Mouse (Mus musculus): ENCODE data around the gene Lama1. TPM values are rescaled to one million over a fixed set of nuclear protein-coding genes. Genes with fewer than 3 reads are reported as not detected.

Gene Lama1
- polyA plus RNA-seq (2015; fragmentation: Nextera tagmentation; extraction: Ambion mirVana), result 2.2 and 2.4 TPM in 2 replicates

DNA sequence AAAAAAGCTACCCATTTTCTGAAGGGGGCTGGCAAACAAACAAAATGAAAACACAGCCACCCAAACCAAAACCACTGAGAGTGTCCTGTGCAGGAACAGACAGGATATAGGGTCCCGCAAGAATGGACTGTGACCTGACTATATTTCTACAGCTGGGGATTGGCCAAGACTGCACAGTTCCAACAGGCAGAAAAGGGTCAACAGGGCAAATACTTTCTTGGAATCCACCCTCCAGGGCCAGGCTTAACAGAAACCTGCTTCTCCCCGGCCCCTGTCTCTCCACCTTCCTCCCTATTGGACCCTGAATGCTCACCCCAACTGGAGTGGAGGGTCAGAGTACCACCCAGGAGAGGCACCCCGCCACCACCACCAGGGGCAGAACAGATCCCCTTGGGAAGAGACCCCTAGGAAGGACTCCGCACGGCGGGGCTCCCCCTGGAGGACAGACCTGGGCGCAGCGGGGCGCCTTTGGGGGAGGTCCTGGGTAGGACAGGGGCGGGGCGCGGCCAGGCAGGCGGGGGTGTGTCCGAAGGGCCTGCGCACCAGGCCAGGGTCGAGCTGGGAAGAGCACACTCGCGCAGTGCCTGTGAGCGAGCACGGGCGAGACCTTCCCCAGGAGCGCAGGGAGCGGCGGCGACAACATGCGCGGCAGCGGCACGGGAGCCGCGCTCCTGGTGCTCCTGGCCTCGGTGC lies at the start of gene Lama1:
TSS of gene Lama1 (plus strand) at position 566 of the 693 bp plus-strand sequence.
- Histone ChIP-seq H3K4me2 (ENCODE audit: low read depth, low read length) (peak within 1 kb of the TSS; percentile 100), H3K27me3 (ENCODE audit: control insufficient read depth, insufficient read depth, low read depth, low read length) (no peaks in the 10 kb centered on the region), H3K27ac (ENCODE audit: low read length) (no peak within 1 kb of the TSS), H3K4me3 (ENCODE audit: low read length) (peak within 1 kb of the TSS; percentile 71), H3K36me3 (ENCODE audit: control insufficient read depth, insufficient read depth, low read length) (no peaks in the 10 kb centered on the region), H3K9ac (ENCODE audit: low read length) (peak within 1 kb of the TSS; percentile 70), H3K4me1 (replicated peaks; ENCODE audit: control insufficient read depth, insufficient read depth, low read length) (peaks cover 14% of the 10 kb centered on the region), H3K9me3 (ENCODE audit: control insufficient read depth, low read length) (no peaks in the 10 kb centered on the region)
- peak; percentile 96 for ATAC-seq (ENCODE audit: low read depth)
- 1% methylated on average over 32 of the region's 32 CpGs for WGBS

DNA sequence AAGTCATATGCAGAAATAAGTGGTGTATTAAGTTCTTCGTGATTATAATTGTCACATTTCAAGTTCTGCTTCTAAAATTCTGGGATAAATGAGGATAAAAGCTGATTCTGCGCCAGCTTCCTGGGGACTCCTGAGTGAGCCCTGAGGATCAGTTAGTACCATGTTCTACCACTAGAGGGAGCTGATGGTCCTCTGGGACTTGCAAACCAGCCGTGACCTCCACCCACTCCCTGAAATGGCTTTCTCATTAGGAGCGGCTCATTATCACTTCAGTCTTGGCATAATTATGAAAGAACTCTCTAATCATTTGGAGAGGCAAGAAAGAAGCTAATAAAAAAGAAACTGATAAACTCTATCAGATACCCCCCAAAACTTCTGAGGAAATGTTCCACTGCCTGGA lies 45.6 kb upstream of the Lama1 start:
- H3K9ac ChIP-seq (ENCODE audit: low read length), result no peak overlapping the region
- H3K36me3 ChIP-seq (ENCODE audit: control insufficient read depth, insufficient read depth, low read length), result no peaks in the 10 kb centered on the region
- no peak overlapping the region for H3K4me3 ChIP-seq (ENCODE audit: low read length)
- WGBS, result 11% methylated on average over 4 of the region's 4 CpGs
- ATAC-seq (ENCODE audit: low read depth), result no peak; the same call in 1 of the 2 replicates
- no peak overlapping the region for H3K27ac ChIP-seq (ENCODE audit: low read length)
- no peaks in the 10 kb centered on the region for H3K27me3 ChIP-seq (ENCODE audit: control insufficient read depth, insufficient read depth, low read depth, low read length)
- no peaks in the 10 kb centered on the region for H3K4me1 ChIP-seq (replicated peaks; ENCODE audit: control insufficient read depth, insufficient read depth, low read length)
- no peak overlapping the region for H3K4me2 ChIP-seq (ENCODE audit: low read depth, low read length)
- no peaks in the 10 kb centered on the region for H3K9me3 ChIP-seq (ENCODE audit: control insufficient read depth, low read length)

DNA sequence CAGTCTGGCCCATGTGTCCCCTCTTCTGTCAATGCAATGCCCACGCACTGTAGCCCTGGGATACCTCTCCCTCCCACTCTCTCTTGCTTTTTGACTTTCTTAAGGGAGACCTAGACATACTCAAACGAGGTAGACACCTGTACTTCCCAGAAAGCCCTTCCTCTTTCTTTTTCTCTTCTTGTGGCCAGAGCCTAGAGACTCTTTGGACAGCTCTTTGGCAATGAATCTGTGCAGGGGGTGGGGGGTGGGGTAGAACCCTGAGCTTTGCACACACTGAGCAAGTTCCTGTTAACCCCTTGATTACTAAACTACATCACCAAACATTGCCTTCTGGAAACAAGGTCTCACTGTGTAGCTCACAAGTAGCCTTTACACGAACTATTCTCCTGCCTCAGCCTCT lies 32.8 kb upstream of the Lama1 start:
- ATAC-seq (ENCODE audit: low read depth), result no peak
- Histone ChIP-seq H3K4me3 (ENCODE audit: low read length) (no peak overlapping the region), H3K4me1 (replicated peaks; ENCODE audit: control insufficient read depth, insufficient read depth, low read length) (no peaks in the 10 kb centered on the region), H3K36me3 (ENCODE audit: control insufficient read depth, insufficient read depth, low read length) (no peaks in the 10 kb centered on the region), H3K27me3 (ENCODE audit: control insufficient read depth, insufficient read depth, low read depth, low read length) (no peaks in the 10 kb centered on the region), H3K9ac (ENCODE audit: low read length) (no peak overlapping the region), H3K4me2 (ENCODE audit: low read depth, low read length) (no peak overlapping the region), H3K9me3 (ENCODE audit: control insufficient read depth, low read length) (0 out of 2 replicates have a peak, but pooled peaks cover 3% of the 10 kb centered on the region), H3K27ac (ENCODE audit: low read length) (no peak overlapping the region)
- 57% methylated on average over 3 of the region's 3 CpGs for WGBS

DNA sequence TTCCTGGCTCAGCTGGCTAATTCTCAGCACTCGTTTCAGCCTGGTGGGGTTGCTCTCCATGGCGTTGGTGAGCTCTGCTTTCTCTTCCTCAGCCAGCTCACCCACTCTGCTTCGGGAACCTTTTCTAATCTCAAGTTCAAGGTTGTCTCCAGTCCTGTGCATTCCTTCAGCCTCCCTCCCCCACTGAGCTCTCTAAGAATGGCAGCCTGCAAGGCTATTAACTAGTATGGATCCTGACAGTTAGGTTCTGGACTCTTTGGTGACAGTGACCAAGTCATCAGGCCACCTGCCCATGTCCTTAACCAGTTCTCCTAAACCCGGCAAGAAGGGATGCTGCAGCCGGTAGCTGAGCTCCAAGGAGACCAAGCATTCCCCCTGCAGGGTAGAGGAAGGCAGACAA lies 30.1 kb upstream of the Lama1 start:
- Histone ChIP-seq H3K9ac (ENCODE audit: low read length) (no peak overlapping the region), H3K4me1 (replicated peaks; ENCODE audit: control insufficient read depth, insufficient read depth, low read length) (no peaks in the 10 kb centered on the region), H3K36me3 (ENCODE audit: control insufficient read depth, insufficient read depth, low read length) (no peaks in the 10 kb centered on the region), H3K9me3 (ENCODE audit: control insufficient read depth, low read length) (no peaks in the 10 kb centered on the region), H3K27me3 (ENCODE audit: control insufficient read depth, insufficient read depth, low read depth, low read length) (no peaks in the 10 kb centered on the region), H3K4me2 (ENCODE audit: low read depth, low read length) (no peak overlapping the region), H3K27ac (ENCODE audit: low read length) (no peak overlapping the region), H3K4me3 (ENCODE audit: low read length) (no peak overlapping the region)
- 47% methylated on average over 5 of the region's 5 CpGs for WGBS
- ATAC-seq (ENCODE audit: low read depth), result no peak

DNA sequence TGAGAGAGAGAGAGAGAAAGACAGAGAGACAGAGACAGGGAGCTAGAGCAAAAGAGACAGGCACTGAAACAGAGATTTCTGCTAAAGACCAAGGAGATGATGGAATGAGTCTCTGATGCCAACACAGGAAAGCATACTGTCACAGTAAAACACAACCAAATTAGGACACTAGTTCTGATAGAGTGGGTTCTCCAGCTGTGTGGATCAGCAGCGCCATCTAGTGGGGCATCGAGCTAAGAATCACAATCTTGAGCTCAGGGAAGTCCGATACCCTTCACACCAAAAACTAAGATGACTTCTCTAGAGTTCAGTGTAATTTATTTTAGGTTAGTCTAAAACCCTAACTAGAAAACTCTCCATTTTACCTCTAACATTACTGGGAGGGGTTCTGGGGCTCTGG lies 29.1 kb upstream of the Lama1 start:
- Histone ChIP-seq H3K27ac (ENCODE audit: low read length) (no peak overlapping the region), H3K27me3 (ENCODE audit: control insufficient read depth, insufficient read depth, low read depth, low read length) (no peaks in the 10 kb centered on the region), H3K4me3 (ENCODE audit: low read length) (no peak overlapping the region), H3K4me1 (replicated peaks; ENCODE audit: control insufficient read depth, insufficient read depth, low read length) (no peaks in the 10 kb centered on the region), H3K9me3 (ENCODE audit: control insufficient read depth, low read length) (no peaks in the 10 kb centered on the region), H3K9ac (ENCODE audit: low read length) (no peak overlapping the region), H3K36me3 (ENCODE audit: control insufficient read depth, insufficient read depth, low read length) (no peaks in the 10 kb centered on the region), H3K4me2 (ENCODE audit: low read depth, low read length) (no peak overlapping the region)
- 9% methylated on average over 3 of the region's 3 CpGs for WGBS
- ATAC-seq (ENCODE audit: low read depth), result peak; percentile 65; the same call in 1 of the 2 replicates

DNA sequence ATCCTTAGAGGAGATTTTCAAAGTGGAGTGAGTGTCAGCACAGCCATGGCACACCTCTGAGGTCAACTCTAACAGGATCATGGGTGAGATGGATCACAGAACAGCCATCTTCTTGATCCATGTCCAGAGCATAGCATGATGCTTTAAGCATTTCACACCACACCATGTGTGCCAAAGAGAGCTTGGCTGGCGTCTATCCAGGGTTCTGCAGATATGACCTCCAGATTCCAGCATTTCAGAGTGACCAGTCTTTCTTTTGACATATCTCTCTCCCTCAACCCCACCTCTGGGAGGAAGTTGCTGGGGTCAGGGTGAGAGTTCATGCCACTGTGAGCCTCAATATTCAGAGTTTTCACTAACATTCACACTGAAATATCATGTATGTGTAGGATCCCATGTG lies 18.5 kb upstream of the Lama1 start:
- no peak overlapping the region for H3K4me3 ChIP-seq (ENCODE audit: low read length)
- no peak overlapping the region for H3K27ac ChIP-seq (ENCODE audit: low read length)
- no peak overlapping the region for H3K4me2 ChIP-seq (ENCODE audit: low read depth, low read length)
- H3K9ac ChIP-seq (ENCODE audit: low read length), result no peak overlapping the region
- no peaks in the 10 kb centered on the region for H3K27me3 ChIP-seq (ENCODE audit: control insufficient read depth, insufficient read depth, low read depth, low read length)
- H3K4me1 ChIP-seq (replicated peaks; ENCODE audit: control insufficient read depth, insufficient read depth, low read length), result no peaks in the 10 kb centered on the region
- no peak for ATAC-seq (ENCODE audit: low read depth)
- WGBS, result 71% methylated on average over 1 of the region's 1 CpGs
- no peaks in the 10 kb centered on the region for H3K9me3 ChIP-seq (ENCODE audit: control insufficient read depth, low read length)
- no peaks in the 10 kb centered on the region for H3K36me3 ChIP-seq (ENCODE audit: control insufficient read depth, insufficient read depth, low read length)

DNA sequence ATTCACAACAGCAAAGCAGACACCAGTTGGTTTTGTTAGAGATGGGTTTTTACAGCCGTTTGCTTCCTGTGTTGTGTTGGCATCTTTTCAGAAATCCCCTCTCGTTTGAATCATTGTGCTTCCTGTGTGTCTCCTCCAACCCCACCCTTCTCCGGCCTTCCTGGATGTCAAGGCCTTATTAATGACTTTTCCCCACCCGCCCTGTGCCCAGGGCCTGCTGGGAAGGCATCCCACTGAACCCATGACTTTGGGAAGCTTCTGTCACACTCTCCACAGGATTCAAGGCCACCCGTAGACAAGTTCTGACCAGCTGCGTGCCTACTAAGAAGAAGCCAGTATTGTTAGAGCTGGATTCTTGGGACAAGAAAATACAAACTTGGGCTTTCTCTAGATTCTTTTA lies 16.0 kb upstream of the Lama1 start:
- no peaks in the 10 kb centered on the region for H3K9me3 ChIP-seq (ENCODE audit: control insufficient read depth, low read length)
- no peak for ATAC-seq (ENCODE audit: low read depth)
- 53% methylated on average over 6 of the region's 6 CpGs for WGBS

DNA sequence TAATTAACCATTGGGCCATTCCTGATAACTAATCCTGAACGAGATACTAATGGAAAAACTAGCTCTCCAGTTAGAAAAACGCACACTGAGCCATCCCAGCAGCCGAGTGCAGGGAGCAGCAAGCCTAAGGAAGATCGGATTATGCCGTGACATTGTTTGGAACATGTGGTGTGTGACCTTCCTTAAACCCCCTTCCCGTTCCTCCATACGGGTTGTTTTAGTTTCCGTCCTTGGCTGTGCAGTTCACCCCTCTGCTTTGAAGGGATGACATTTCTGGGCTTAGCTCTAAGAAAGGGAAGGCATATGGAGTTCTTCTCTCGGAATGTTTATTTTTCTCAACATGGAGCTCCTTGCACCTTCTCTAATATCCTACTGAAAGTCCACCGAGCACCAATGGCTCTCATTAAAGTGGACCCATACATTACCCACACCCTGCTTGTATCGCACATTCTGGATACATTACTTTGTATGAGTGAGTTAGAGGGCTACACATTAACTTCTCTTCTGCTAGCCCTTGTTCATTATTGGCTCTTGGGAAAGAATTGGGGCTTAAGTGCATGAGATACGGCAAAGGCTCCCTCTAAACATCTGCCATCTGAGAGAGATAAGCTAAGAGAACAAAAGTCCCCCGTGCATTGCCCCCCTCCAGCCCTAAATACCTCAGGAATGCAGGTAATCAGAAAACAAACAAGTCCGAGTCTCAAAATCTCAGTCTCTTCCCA lies 11.9 kb upstream of the Lama1 start:
- no peak for ATAC-seq (ENCODE audit: low read depth)
- H3K4me3 ChIP-seq (ENCODE audit: low read length), result no peak overlapping the region
- H3K9ac ChIP-seq (ENCODE audit: low read length), result no peak overlapping the region
- no peak overlapping the region for H3K4me2 ChIP-seq (ENCODE audit: low read depth, low read length)
- WGBS, result 14% methylated on average over 14 of the region's 14 CpGs
- no peaks in the 10 kb centered on the region for H3K9me3 ChIP-seq (ENCODE audit: control insufficient read depth, low read length)
- H3K27me3 ChIP-seq (ENCODE audit: control insufficient read depth, insufficient read depth, low read depth, low read length), result no peaks in the 10 kb centered on the region
- no peaks in the 10 kb centered on the region for H3K36me3 ChIP-seq (ENCODE audit: control insufficient read depth, insufficient read depth, low read length)
- H3K27ac ChIP-seq (ENCODE audit: low read length), result no peak overlapping the region
- no peaks in the 10 kb centered on the region for H3K4me1 ChIP-seq (replicated peaks; ENCODE audit: control insufficient read depth, insufficient read depth, low read length)

More for the DNA sequence above, 16.0 kb upstream of the Lama1 start:
- no peaks in the 10 kb centered on the region for H3K36me3 ChIP-seq (ENCODE audit: control insufficient read depth, insufficient read depth, low read length)
- no peak overlapping the region for H3K4me3 ChIP-seq (ENCODE audit: low read length)
- H3K27ac ChIP-seq (ENCODE audit: low read length), result no peak overlapping the region
- no peak overlapping the region for H3K4me2 ChIP-seq (ENCODE audit: low read depth, low read length)
- H3K27me3 ChIP-seq (ENCODE audit: control insufficient read depth, insufficient read depth, low read depth, low read length), result no peaks in the 10 kb centered on the region
- no peaks in the 10 kb centered on the region for H3K4me1 ChIP-seq (replicated peaks; ENCODE audit: control insufficient read depth, insufficient read depth, low read length)
- H3K9ac ChIP-seq (ENCODE audit: low read length), result no peak overlapping the region

DNA sequence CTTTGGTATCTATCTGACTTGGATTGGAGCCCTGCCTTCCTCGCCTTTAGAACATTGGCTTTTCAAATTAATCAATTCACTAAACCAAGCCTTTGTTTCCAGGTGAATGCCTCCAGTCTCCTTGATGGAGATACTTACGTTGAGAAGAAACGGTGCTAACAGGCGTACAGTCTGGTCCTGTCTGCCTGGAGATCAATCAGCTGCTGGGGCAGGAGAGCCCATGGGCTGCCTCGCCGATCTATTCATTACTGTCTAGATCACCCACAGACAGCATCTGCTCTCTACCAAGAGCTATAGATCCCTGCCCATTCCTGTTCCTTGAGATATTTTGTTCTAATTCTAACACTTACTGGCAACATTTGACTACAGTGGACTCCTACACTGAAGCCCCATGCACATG lies 9.6 kb upstream of the Lama1 start:
- H3K27ac ChIP-seq (ENCODE audit: low read length), result no peak overlapping the region
- no peaks in the 10 kb centered on the region for H3K36me3 ChIP-seq (ENCODE audit: control insufficient read depth, insufficient read depth, low read length)
- H3K9ac ChIP-seq (ENCODE audit: low read length), result no peak overlapping the region
- no peak for ATAC-seq (ENCODE audit: low read depth)
- H3K4me1 ChIP-seq (replicated peaks; ENCODE audit: control insufficient read depth, insufficient read depth, low read length), result no peaks in the 10 kb centered on the region
- no peaks in the 10 kb centered on the region for H3K27me3 ChIP-seq (ENCODE audit: control insufficient read depth, insufficient read depth, low read depth, low read length)
- 82% methylated on average over 6 of the region's 6 CpGs for WGBS
- no peak overlapping the region for H3K4me3 ChIP-seq (ENCODE audit: low read length)
- no peaks in the 10 kb centered on the region for H3K9me3 ChIP-seq (ENCODE audit: control insufficient read depth, low read length)
- H3K4me2 ChIP-seq (ENCODE audit: low read depth, low read length), result no peak overlapping the region

All from lung, embryonic 16.5 days (tissue).